ENCODE assay signal across 9 mouse cellular contexts in the genomic region with DNA sequence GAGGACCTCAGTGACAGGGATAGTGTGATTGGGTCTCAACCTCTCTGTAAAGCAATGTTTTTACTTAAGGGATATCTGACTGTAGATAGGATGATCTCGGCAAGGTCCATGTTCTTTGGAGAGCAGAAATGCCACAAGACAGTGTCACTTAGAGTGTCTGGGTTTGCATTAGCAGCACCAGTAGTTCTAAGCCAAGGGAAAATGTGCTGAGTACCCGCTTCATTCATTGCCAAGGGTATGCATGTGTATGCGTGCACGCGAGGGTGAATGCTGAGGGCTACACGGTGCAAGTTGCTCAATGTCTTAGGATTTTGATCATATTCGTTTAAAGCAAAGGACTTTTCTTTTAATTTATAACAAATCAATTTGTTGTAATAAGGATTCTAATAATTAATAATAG.
DNase-seq lines count a peak whose midpoint lies in the region; ATAC-seq lines count a peak whose summit lies in the region.
"Had no signal": no experiment of that assay in that cellular context is flagged by ENCODE, and none has a peak within 500 bp of the region (broad histone marks: within the 10 kb centered on the region; RNA-seq: fewer than 3 reads in every experiment).

No protein-coding gene starts in this region.

- no peak overlapping the region for H3K9ac ChIP-seq in heart, embryonic 14.5 days (ENCODE audit: low read length)
- H3K9ac ChIP-seq in embryonic facial prominence, embryonic 11.5 days (replicated peaks; ENCODE audit: low read length), result no peak overlapping the region; the same call in 1 of the 2 replicates
- peak overlapping the region; percentile 33 for H3K9ac ChIP-seq in hindbrain, embryonic 15.5 days
- H3K9ac ChIP-seq in midbrain, embryonic 13.5 days (replicated peaks), result peak overlapping the region; percentile 68

- DNase-seq in heart, postnatal 25 days (ENCODE audit: low spot score), result no peak
- DNase-seq in embryonic facial prominence, embryonic 11.5 days (ENCODE audit: low spot score), result no peak
- no peak for DNase-seq in adrenal gland, adult (ENCODE audit: inconsistent age in 2 of 2, low spot score in 1 of 2)
- no peak for DNase-seq in lung, postnatal 36 days
- DNase-seq in kidney, postnatal 36 days, result no peak
- DNase-seq: kidney, adult 18-20 months had no signal

- H3K27ac ChIP-seq in heart, embryonic 14.5 days (replicated peaks in 1 of 2; ENCODE audit: control insufficient read depth in 1 of 2, insufficient read depth in 1 of 2, low read depth in 2 of 2, low read length in 2 of 2), result no peak overlapping the region
- H3K27ac ChIP-seq in embryonic facial prominence, embryonic 11.5 days (replicated peaks; ENCODE audit: low read depth, low read length), result no peak overlapping the region
- H3K27ac ChIP-seq in hindbrain, embryonic 15.5 days (replicated peaks), result peak overlapping the region; percentile 83
- H3K27ac ChIP-seq in midbrain, embryonic 13.5 days, result peak overlapping the region; percentile 86

- no peaks in the 10 kb centered on the region for H3K36me3 ChIP-seq in heart, embryonic 14.5 days (ENCODE audit: control insufficient read depth, insufficient read depth, low read length)
- H3K36me3 ChIP-seq in embryonic facial prominence, embryonic 11.5 days (replicated peaks; ENCODE audit: control insufficient read depth, insufficient read depth, low read depth, low read length), result no peaks in the 10 kb centered on the region
- no peaks in the 10 kb centered on the region for H3K36me3 ChIP-seq in hindbrain, embryonic 15.5 days
- H3K36me3 ChIP-seq in midbrain, embryonic 13.5 days, result no peaks in the 10 kb centered on the region

- intact Hi-C loops in heart, postnatal 25 days (cut with DNase I), result no loop called here

- 0 out of 4 replicates have a peak overlapping the region, but pooled peaks have one; percentile 4 to 9 for H3K4me3 ChIP-seq in heart, embryonic 14.5 days (ENCODE audit: control insufficient read depth in 1 of 2, insufficient read depth in 1 of 2, low read depth in 1 of 2, low read length in 2 of 2)
- peak overlapping the region; percentile 11 for H3K4me3 ChIP-seq in embryonic facial prominence, embryonic 11.5 days (ENCODE audit: low read depth, low read length)
- peak overlapping the region; percentile 42 for H3K4me3 ChIP-seq in hindbrain, embryonic 15.5 days
- peak overlapping the region; percentile 54 for H3K4me3 ChIP-seq in midbrain, embryonic 13.5 days (replicated peaks)

- peak overlapping the region; percentile 57 for H3K4me2 ChIP-seq in heart, embryonic 14.5 days (ENCODE audit: low read length)
- H3K4me2 ChIP-seq in embryonic facial prominence, embryonic 11.5 days (ENCODE audit: low read depth, low read length), result 0 out of 2 replicates have a peak overlapping the region, but pooled peaks have one; percentile 17
- H3K4me2 ChIP-seq in hindbrain, embryonic 15.5 days, result peak overlapping the region; percentile 48
- peak overlapping the region; percentile 60 for H3K4me2 ChIP-seq in midbrain, embryonic 13.5 days (replicated peaks)

- H3K27me3 ChIP-seq in heart, embryonic 14.5 days (ENCODE audit: control insufficient read depth, insufficient read depth, low read length), result no peaks in the 10 kb centered on the region
- H3K27me3 ChIP-seq in embryonic facial prominence, embryonic 11.5 days (ENCODE audit: control insufficient read depth, insufficient read depth, low read length), result no peaks in the 10 kb centered on the region
- H3K27me3 ChIP-seq in hindbrain, embryonic 15.5 days, result no peaks in the 10 kb centered on the region
- H3K27me3 ChIP-seq in midbrain, embryonic 13.5 days, result no peaks in the 10 kb centered on the region

- peaks cover 0 to 6% of the 10 kb centered on the region in 2 experiments; a peak in 3 of 4 replicates for H3K4me1 ChIP-seq in heart, embryonic 14.5 days (ENCODE audit: control insufficient read depth in 2 of 2, insufficient read depth in 2 of 2, low read length in 2 of 2)
- H3K4me1 ChIP-seq in embryonic facial prominence, embryonic 11.5 days (ENCODE audit: control insufficient read depth, insufficient read depth, low read length), result 0 out of 2 replicates have a peak, but pooled peaks cover 3% of the 10 kb centered on the region
- peaks cover 27% of the 10 kb centered on the region for H3K4me1 ChIP-seq in hindbrain, embryonic 15.5 days (replicated peaks)
- peaks cover 48% of the 10 kb centered on the region for H3K4me1 ChIP-seq in midbrain, embryonic 13.5 days (replicated peaks)

- ATAC-seq in heart, embryonic 14.5 days (ENCODE audit: insufficient number of reproducible peaks, insufficient read depth, low FRiP score, low read depth), result no peak
- ATAC-seq in embryonic facial prominence, embryonic 11.5 days (replicated peaks; ENCODE audit: insufficient number of reproducible peaks, low FRiP score, low TSS enrichment, low read depth), result no peak; the same call in 1 of the 2 replicates
- peak; percentile 74 for ATAC-seq in hindbrain, embryonic 15.5 days (ENCODE audit: low FRiP score, low read depth)
- ATAC-seq in midbrain, embryonic 13.5 days, result peak; percentile 77

- WGBS in heart, embryonic 14.5 days, result 19% methylated on average over 7 of the region's 7 CpGs
- 24% methylated on average over 7 of the region's 7 CpGs for WGBS in embryonic facial prominence, embryonic 11.5 days
- WGBS in hindbrain, embryonic 15.5 days, result 11% methylated on average over 7 of the region's 7 CpGs
- WGBS in midbrain, embryonic 13.5 days, result 4% methylated on average over 7 of the region's 7 CpGs

- no peaks in the 10 kb centered on the region for H3K9me3 ChIP-seq in heart, embryonic 14.5 days (ENCODE audit: control insufficient read depth, low read length)
- H3K9me3 ChIP-seq in embryonic facial prominence, embryonic 11.5 days (replicated peaks; ENCODE audit: control insufficient read depth, low read length), result no peaks in the 10 kb centered on the region
- no peaks in the 10 kb centered on the region for H3K9me3 ChIP-seq in hindbrain, embryonic 15.5 days
- H3K9me3 ChIP-seq in midbrain, embryonic 13.5 days, result no peaks in the 10 kb centered on the region

Comparison
In these comparisons a context has a peak if more than half of its experiments do, and no peak if none do; other contexts are left out.
1. ATAC-seq: peak in hindbrain, embryonic 15.5 days (single experiment) and midbrain, embryonic 13.5 days (single experiment); none in heart, embryonic 14.5 days (single experiment) and embryonic facial prominence, embryonic 11.5 days (single experiment).
2. H3K27ac ChIP-seq: peak in hindbrain, embryonic 15.5 days (single experiment) and midbrain, embryonic 13.5 days (single experiment); none in heart, embryonic 14.5 days (0 of 2) and embryonic facial prominence, embryonic 11.5 days (single experiment).
3. H3K9ac ChIP-seq: peak in hindbrain, embryonic 15.5 days (single experiment) and midbrain, embryonic 13.5 days (single experiment); none in heart, embryonic 14.5 days (single experiment) and embryonic facial prominence, embryonic 11.5 days (single experiment).
4. Peak in every context shown above with its lines, with median percentiles within 50 percentile points of each other: H3K4me2 ChIP-seq and H3K4me3 ChIP-seq.